Comparison of ENCODE assay signal across 8 mouse cellular contexts in the genomic region with DNA sequence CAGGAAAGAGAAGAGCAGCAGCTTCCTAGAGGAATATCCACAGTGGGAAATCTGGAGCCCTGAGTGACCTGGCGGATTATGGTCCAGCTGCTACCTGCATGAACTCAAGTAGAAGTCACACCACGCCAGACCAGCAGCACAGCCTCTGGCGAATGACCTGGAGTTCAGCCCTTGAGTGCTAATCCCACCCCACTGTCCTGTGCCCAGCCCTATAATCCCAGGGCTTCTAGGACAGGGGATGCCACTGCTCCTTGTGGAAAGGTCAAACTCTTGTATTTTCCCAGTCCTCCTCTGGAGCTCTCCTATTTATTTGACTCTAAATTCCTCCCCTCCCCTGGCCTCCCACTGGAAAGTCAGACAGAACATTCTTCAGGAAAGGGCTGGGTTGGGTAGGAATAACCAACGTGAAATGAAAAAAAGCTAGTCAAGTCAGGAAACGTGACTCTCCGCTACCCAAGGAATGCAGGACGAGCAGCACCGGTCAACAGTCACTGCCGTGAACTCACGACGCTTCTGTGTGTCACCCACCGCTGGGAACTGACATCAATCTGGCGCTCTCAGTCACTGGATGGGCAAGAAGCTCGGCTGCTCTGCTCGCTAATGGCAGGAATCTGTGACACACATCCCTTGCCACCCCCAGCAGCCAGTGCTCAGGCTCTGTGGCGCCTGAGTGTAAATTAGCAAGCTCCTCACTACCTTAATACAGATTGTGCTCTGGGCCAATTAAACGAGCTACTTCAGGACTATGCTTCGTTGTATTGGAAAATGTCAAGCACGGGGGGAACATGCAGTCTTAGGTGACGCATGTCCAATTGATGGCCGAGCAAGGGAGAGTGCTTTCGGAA. TPM values are rescaled to one million over a fixed set of nuclear protein-coding genes. Genes with fewer than 3 reads are reported as not detected.
DNase-seq lines count a peak whose midpoint lies in the region; ATAC-seq and TF ChIP-seq lines count a peak whose summit lies in the region.
"Had no signal": no experiment of that assay in that cellular context is flagged by ENCODE, and none has a peak within 500 bp of the region (broad histone marks: within the 10 kb centered on the region; RNA-seq: fewer than 3 reads in every experiment).

No protein-coding gene starts in this region.

- no peak for TF ChIP-seq POLR2A in limb, embryonic 14.5 days (IDR thresholded peaks at IDR 0.05; ENCODE audit: borderline replicate concordance, extremely low read depth, insufficient read depth, insufficient read length)

- H3K36me3 ChIP-seq in hindbrain, embryonic 11.5 days (ENCODE audit: control insufficient read depth, insufficient read depth, low read length) = no peaks in the 10 kb centered on the region
- H3K36me3 ChIP-seq in limb, embryonic 14.5 days (ENCODE audit: control insufficient read depth, insufficient read depth, low read length) = peaks cover 14% of the 10 kb centered on the region

- peak overlapping the region; percentile 45 for H3K27ac ChIP-seq in brown adipose tissue, adult 24 weeks (replicated peaks; ENCODE audit: low read depth, low read length)
- 0 out of 2 replicates have a peak overlapping the region, but pooled peaks have one; percentile 36 for H3K27ac ChIP-seq in hindbrain, embryonic 11.5 days (ENCODE audit: low read depth, low read length)
- H3K27ac ChIP-seq in limb, embryonic 14.5 days (replicated peaks; ENCODE audit: low read depth, low read length) = peak overlapping the region; percentile 55; the same call in 1 of the 2 replicates
- H3K27ac ChIP-seq: liver, embryonic 14.5 days had no signal

- no peak overlapping the region for H3K4me3 ChIP-seq in brown adipose tissue, adult 24 weeks (ENCODE audit: insufficient read depth, low read depth, low read length)
- no peak overlapping the region for H3K4me3 ChIP-seq in hindbrain, embryonic 11.5 days (ENCODE audit: low read depth, low read length)
- no peak overlapping the region for H3K4me3 ChIP-seq in limb, embryonic 14.5 days (replicated peaks; ENCODE audit: low read length)

- 37% methylated on average over 22 of the region's 22 CpGs for WGBS in hindbrain, embryonic 11.5 days
- 11% methylated on average over 22 of the region's 22 CpGs for WGBS in limb, embryonic 14.5 days

- H3K4me1 ChIP-seq in brown adipose tissue, adult 24 weeks (ENCODE audit: control insufficient read depth, insufficient read depth, insufficient read length, low read length) = peaks cover 28% of the 10 kb centered on the region
- peaks cover 9% of the 10 kb centered on the region; the same call in 1 of the 2 replicates for H3K4me1 ChIP-seq in hindbrain, embryonic 11.5 days (replicated peaks; ENCODE audit: control insufficient read depth, insufficient read depth, low read length)
- H3K4me1 ChIP-seq in limb, embryonic 14.5 days (ENCODE audit: control insufficient read depth, insufficient read depth, low read length) = peaks cover 19% of the 10 kb centered on the region

- DNase-seq in R1 (ENCODE audit: low read depth, low spot score) = peak; percentile 40
- peak; percentile 36 for DNase-seq in hindbrain, embryonic 11.5 days (ENCODE audit: low spot score)
- no peak for DNase-seq in limb, embryonic 14.5 days (ENCODE audit: low spot score)
- DNase-seq in frontal cortex, postnatal 25 days (ENCODE audit: low spot score in 2 of 2) = no peak
- no peak for DNase-seq in cerebellum, postnatal 36 days

- no peaks in the 10 kb centered on the region for H3K27me3 ChIP-seq in hindbrain, embryonic 11.5 days (ENCODE audit: control insufficient read depth, insufficient read depth, low read length)
- no peaks in the 10 kb centered on the region for H3K27me3 ChIP-seq in limb, embryonic 14.5 days (ENCODE audit: control insufficient read depth, insufficient read depth, low read length)

- no peak overlapping the region for H3K4me2 ChIP-seq in hindbrain, embryonic 11.5 days (replicated peaks; ENCODE audit: low read depth, low read length)
- peak overlapping the region; percentile 26; the same call in 1 of the 2 replicates for H3K4me2 ChIP-seq in limb, embryonic 14.5 days (replicated peaks; ENCODE audit: low read depth, low read length, severe bottlenecking)

- peak; percentile 45; the same call in 1 of the 2 replicates for ATAC-seq in hindbrain, embryonic 11.5 days (ENCODE audit: low FRiP score)
- ATAC-seq in limb, embryonic 14.5 days (ENCODE audit: low FRiP score, low read depth) = 0 out of 2 replicates have a peak, but pooled peaks have one; percentile 30
- no peak for ATAC-seq in erythroblast, adult 5-6 weeks (replicated peaks; ENCODE audit: low FRiP score, poor library complexity, severe bottlenecking)

- H3K9ac ChIP-seq in hindbrain, embryonic 11.5 days (ENCODE audit: low read depth, low read length) = no peak overlapping the region
- H3K9ac ChIP-seq in limb, embryonic 14.5 days (ENCODE audit: low read depth, low read length, severe bottlenecking) = peak overlapping the region; percentile 2; the same call in 1 of the 2 replicates
- H3K9ac ChIP-seq: liver, embryonic 14.5 days had no signal

- no peaks in the 10 kb centered on the region for H3K9me3 ChIP-seq in hindbrain, embryonic 11.5 days (ENCODE audit: control insufficient read depth, low read length)
- no peaks in the 10 kb centered on the region for H3K9me3 ChIP-seq in limb, embryonic 14.5 days (ENCODE audit: control insufficient read depth, low read length)

RNA-seq across cellular contexts. Expression of a gene that starts 8.5 kb away (rescaled TPM):
- 20.3 and 21.8 TPM in 2 replicates for polyA plus RNA-seq in brown adipose tissue, adult 24 weeks (2012; ENCODE audit: insufficient read depth, insufficient read length, missing spikeins)
- polyA plus RNA-seq in hindbrain, embryonic 11.5 days (2014; fragmentation: Nextera tagmentation; extraction: Ambion mirVana) = 5.1 and 6.0 TPM in 2 replicates
- 37.1 and 49.5 TPM in 2 replicates for polyA plus RNA-seq in limb, embryonic 14.5 days (2012; rRNA removed)
- 8.2 and 10.0 TPM in 2 replicates for polyA plus RNA-seq in limb, embryonic 14.5 days (2014; fragmentation: Nextera tagmentation; extraction: Ambion mirVana)
- total RNA-seq in erythroblast, adult 5-6 weeks (2015; ENCODE audit: low replicate concordance) = 0.42 and 1.9 TPM in 2 replicates
- total RNA-seq in erythroblast, adult 5-6 weeks (2017; ENCODE audit: low replicate concordance) = 0.28 and 1.0 TPM in 2 replicates

Comparison
In these comparisons a context has a peak if more than half of its experiments do, and no peak if none do; other contexts are left out.
1. DNase-seq: peak in R1 (single experiment) and hindbrain, embryonic 11.5 days (single experiment); none in limb, embryonic 14.5 days (single experiment), frontal cortex, postnatal 25 days (0 of 2) and cerebellum, postnatal 36 days (0 of 2).
2. Peak in every context shown above with its lines, with median percentiles within 50 percentile points of each other: H3K27ac ChIP-seq.